Mouse (Mus musculus): ENCODE results near the gene Atg9a. TPM values are rescaled to one million over a fixed set of nuclear protein-coding genes. Genes with fewer than 3 reads are reported as not detected.

Gene Atg9a
- polyA plus RNA-seq, 1 experiment from 2014 or later: 18.8 TPM

- no peak for ATAC-seq (ENCODE audit: low FRiP score)
- no peaks in the 10 kb centered on the region for H3K27me3 ChIP-seq (ENCODE audit: control insufficient read depth, insufficient read depth, low read length)
- H3K36me3 ChIP-seq (ENCODE audit: control insufficient read depth, insufficient read depth, low read length): peaks cover 9% of the 10 kb centered on the region
- H3K9me3 ChIP-seq (ENCODE audit: control insufficient read depth, low read length): no peaks in the 10 kb centered on the region
- no peak overlapping the region for H3K4me2 ChIP-seq
- H3K4me1 ChIP-seq (ENCODE audit: control insufficient read depth, insufficient read depth, low read length): peaks cover 8% of the 10 kb centered on the region; the same call in 1 of the 2 replicates
- DNase-seq (ENCODE audit: low spot score, missing footprints): no peak
- no peak overlapping the region for H3K9ac ChIP-seq (ENCODE audit: low read length)
- H3K27ac ChIP-seq (ENCODE audit: low read depth, low read length): no peak overlapping the region
- no peak overlapping the region for H3K4me3 ChIP-seq (ENCODE audit: low read depth, low read length)
Observed at GRCm38 (mm10) chr1:75187126-75187525, 4.9 kb downstream of the Atg9a start.

GRCm38 (mm10) chr1:75185495-75185894, 6.5 kb downstream of the Atg9a start:
- WGBS: 97% methylated on average over 11 of the region's 11 CpGs
- ATAC-seq (ENCODE audit: low FRiP score): no peak
- H3K36me3 ChIP-seq (ENCODE audit: control insufficient read depth, insufficient read depth, low read length): peaks cover 11% of the 10 kb centered on the region
- no peak overlapping the region for H3K4me3 ChIP-seq (ENCODE audit: low read depth, low read length)
- no peak overlapping the region for H3K4me2 ChIP-seq
- H3K9ac ChIP-seq (ENCODE audit: low read length): no peak overlapping the region
- no peak for DNase-seq (ENCODE audit: low spot score, missing footprints)
- H3K27me3 ChIP-seq (ENCODE audit: control insufficient read depth, insufficient read depth, low read length): no peaks in the 10 kb centered on the region
- peaks cover 4% of the 10 kb centered on the region; the same call in 1 of the 2 replicates for H3K4me1 ChIP-seq (ENCODE audit: control insufficient read depth, insufficient read depth, low read length)
- H3K27ac ChIP-seq (ENCODE audit: low read depth, low read length): no peak overlapping the region
- no peaks in the 10 kb centered on the region for H3K9me3 ChIP-seq (ENCODE audit: control insufficient read depth, low read length)

GRCm38 (mm10) chr1:75182160-75182559, 9.8 kb downstream of the Atg9a start:
- WGBS: 78% methylated on average over 4 of the region's 4 CpGs
- ATAC-seq (ENCODE audit: low FRiP score) (no peak), DNase-seq (ENCODE audit: low spot score, missing footprints) (no peak)
- peaks cover 16% of the 10 kb centered on the region for H3K4me1 ChIP-seq (ENCODE audit: control insufficient read depth, insufficient read depth, low read length)
- H3K36me3 ChIP-seq (ENCODE audit: control insufficient read depth, insufficient read depth, low read length): peaks cover 11% of the 10 kb centered on the region; the same call in 1 of the 2 replicates
- no peak overlapping the region for H3K4me2 ChIP-seq
- no peaks in the 10 kb centered on the region for H3K9me3 ChIP-seq (ENCODE audit: control insufficient read depth, low read length)
- H3K9ac ChIP-seq (ENCODE audit: low read length): no peak overlapping the region
- no peak overlapping the region for H3K4me3 ChIP-seq (ENCODE audit: low read depth, low read length)
- no peak overlapping the region for H3K27ac ChIP-seq (ENCODE audit: low read depth, low read length)
- no peaks in the 10 kb centered on the region for H3K27me3 ChIP-seq (ENCODE audit: control insufficient read depth, insufficient read depth, low read length)

GRCm38 (mm10) chr1:75181377-75181870, 10.6 kb downstream of the Atg9a start:
- 84% methylated on average over 4 of the region's 4 CpGs for WGBS

GRCm38 (mm10) chr1:75180741-75181140, 11.3 kb downstream of the Atg9a start:
- Histone ChIP-seq H3K9me3 (ENCODE audit: control insufficient read depth, low read length) (no peaks in the 10 kb centered on the region), H3K9ac (ENCODE audit: low read length) (0 out of 2 replicates have a peak overlapping the region, but pooled peaks have one; percentile 30), H3K36me3 (ENCODE audit: control insufficient read depth, insufficient read depth, low read length) (peaks cover 11% of the 10 kb centered on the region; the same call in 1 of the 2 replicates), H3K27ac (ENCODE audit: low read depth, low read length) (no peak overlapping the region), H3K4me2 (peak overlapping the region; percentile 99), H3K27me3 (ENCODE audit: control insufficient read depth, insufficient read depth, low read length) (no peaks in the 10 kb centered on the region), H3K4me1 (ENCODE audit: control insufficient read depth, insufficient read depth, low read length) (peaks cover 16% of the 10 kb centered on the region), H3K4me3 (ENCODE audit: low read depth, low read length) (peak overlapping the region; percentile 58)
- ATAC-seq (ENCODE audit: low FRiP score) (no peak), DNase-seq (ENCODE audit: low spot score, missing footprints) (no peak)
- WGBS: 40% methylated on average over 7 of the region's 7 CpGs

More at GRCm38 (mm10) chr1:75181377-75181870, 10.6 kb downstream of the Atg9a start:
- ATAC-seq (ENCODE audit: low FRiP score) (no peak), DNase-seq (ENCODE audit: low spot score, missing footprints) (no peak)
- Histone ChIP-seq H3K36me3 (ENCODE audit: control insufficient read depth, insufficient read depth, low read length) (peaks cover 11% of the 10 kb centered on the region; the same call in 1 of the 2 replicates), H3K4me3 (ENCODE audit: low read depth, low read length) (no peak overlapping the region), H3K9me3 (ENCODE audit: control insufficient read depth, low read length) (no peaks in the 10 kb centered on the region), H3K9ac (ENCODE audit: low read length) (no peak overlapping the region), H3K27ac (ENCODE audit: low read depth, low read length) (no peak overlapping the region), H3K4me1 (ENCODE audit: control insufficient read depth, insufficient read depth, low read length) (peaks cover 16% of the 10 kb centered on the region), H3K4me2 (no peak overlapping the region), H3K27me3 (ENCODE audit: control insufficient read depth, insufficient read depth, low read length) (no peaks in the 10 kb centered on the region)

- DNase-seq (ENCODE audit: low spot score, missing footprints): peak; percentile 98
- Histone ChIP-seq H3K36me3 (ENCODE audit: control insufficient read depth, insufficient read depth, low read length) (peaks cover 8% of the 10 kb centered on the region; the same call in 1 of the 2 replicates), H3K27me3 (ENCODE audit: control insufficient read depth, insufficient read depth, low read length) (no peaks in the 10 kb centered on the region), H3K4me3 (ENCODE audit: low read depth, low read length) (peak within 1 kb of the TSS; percentile 58), H3K4me1 (ENCODE audit: control insufficient read depth, insufficient read depth, low read length) (peaks cover 16% of the 10 kb centered on the region), H3K9ac (ENCODE audit: low read length) (peak within 1 kb of the TSS; percentile 63), H3K9me3 (ENCODE audit: control insufficient read depth, low read length) (no peaks in the 10 kb centered on the region), H3K4me2 (peak within 1 kb of the TSS; percentile 99), H3K27ac (ENCODE audit: low read depth, low read length) (peak within 1 kb of the TSS; percentile 36; the same call in 1 of the 2 replicates)
- under 1% methylated on average over 31 of the region's 31 CpGs for WGBS
- peak; percentile 93 for ATAC-seq (ENCODE audit: low FRiP score)
Observed at GRCm38 (mm10) chr1:75180105-75180590, 11.8 kb downstream of the Atg9a start, which contains the start of gene Abcb6. Gene Abcb6, minus strand, starts transcription at chr1:75180392.

- H3K4me1 ChIP-seq (ENCODE audit: control insufficient read depth, insufficient read depth, low read length): peaks cover 16% of the 10 kb centered on the region
- ATAC-seq (ENCODE audit: low FRiP score): no peak; the same call in none of the 2 replicates
Observed at GRCm38 (mm10) chr1:75179334-75180104, 12.5 kb downstream of the Atg9a start.

GRCm38 (mm10) chr1:75168472-75169464, 23.2 kb downstream of the Atg9a start, which contains the start of gene Zfand2b:
Gene Zfand2b, plus strand, starts transcription at chr1:75168646.
- H3K4me2 ChIP-seq: peak within 1 kb of the TSS; percentile 59
- H3K4me3 ChIP-seq (ENCODE audit: low read depth, low read length): peak within 1 kb of the TSS; percentile 66
- no peaks in the 10 kb centered on the region for H3K9me3 ChIP-seq (ENCODE audit: control insufficient read depth, low read length)
- ATAC-seq (ENCODE audit: low FRiP score) (peak; percentile 97), DNase-seq (ENCODE audit: low spot score, missing footprints) (peak; percentile 99)
- peaks cover 10% of the 10 kb centered on the region; the same call in 1 of the 2 replicates for H3K36me3 ChIP-seq (ENCODE audit: control insufficient read depth, insufficient read depth, low read length)
- H3K9ac ChIP-seq (ENCODE audit: low read length): peak within 1 kb of the TSS; percentile 63
- H3K4me1 ChIP-seq (ENCODE audit: control insufficient read depth, insufficient read depth, low read length): peaks cover 8% of the 10 kb centered on the region
- no peaks in the 10 kb centered on the region for H3K27me3 ChIP-seq (ENCODE audit: control insufficient read depth, insufficient read depth, low read length)
- peak within 1 kb of the TSS; percentile 60 for H3K27ac ChIP-seq (ENCODE audit: low read depth, low read length)
- WGBS: 1% methylated on average over 56 of the region's 59 CpGs

More at GRCm38 (mm10) chr1:75179334-75180104, 12.5 kb downstream of the Atg9a start:
- Histone ChIP-seq H3K27me3 (ENCODE audit: control insufficient read depth, insufficient read depth, low read length) (no peaks in the 10 kb centered on the region), H3K9me3 (ENCODE audit: control insufficient read depth, low read length) (no peaks in the 10 kb centered on the region), H3K36me3 (ENCODE audit: control insufficient read depth, insufficient read depth, low read length) (peaks cover 11% of the 10 kb centered on the region; the same call in 1 of the 2 replicates), H3K9ac (ENCODE audit: low read length) (peak overlapping the region; percentile 63), H3K27ac (ENCODE audit: low read depth, low read length) (peak overlapping the region; percentile 36; the same call in 1 of the 2 replicates), H3K4me2 (peak overlapping the region; percentile 99), H3K4me3 (ENCODE audit: low read depth, low read length) (peak overlapping the region; percentile 58)
- WGBS: 11% methylated on average over 23 of the region's 23 CpGs
- no peak for DNase-seq (ENCODE audit: low spot score, missing footprints)
